Mouse (Mus musculus) intestine, embryonic 16.5 days (tissue): Measurements from ENCODE around the gene Sin3a. TPM values are rescaled to one million over a fixed set of nuclear protein-coding genes. Genes with fewer than 3 reads are reported as not detected.
A peak's percentile ranks its signal among the peaks of the same experiment; 100 is the strongest.

Experiments
- ATAC-seq: fragments of 200-750 bp; cut with Nextera tagmentation; 2 replicates; pipeline ENCODE4 v1.8.0; 2017; ENCODE audit warnings: moderate TSS enrichment, moderate library complexity
- H3K27ac ChIP-seq: fragments of 300-500 bp; sonication (generic); 2 replicates; pipeline ENCODE4 v1.5.1; 2014; ENCODE audit warnings: mild to moderate bottlenecking, low read length
- H3K27me3 ChIP-seq: fragments of 300-500 bp; sonication (generic); replicated peaks from 2 replicates; pipeline ENCODE4 v1.6.1; 2014; ENCODE audit warnings: low read length, control low read depth, mixed read lengths; ENCODE audit not compliant: control insufficient read depth, insufficient read depth
- H3K36me3 ChIP-seq: fragments of 300-500 bp; sonication (generic); 2 replicates; pipeline ENCODE4 v1.6.1; 2014; ENCODE audit warnings: low read length, control low read depth; ENCODE audit not compliant: control insufficient read depth, insufficient read depth
- H3K4me1 ChIP-seq: fragments of 300-500 bp; sonication (generic); 2 replicates; pipeline ENCODE4 v1.6.1; 2014; ENCODE audit warnings: low read length, control low read depth, mixed read lengths; ENCODE audit not compliant: control insufficient read depth, insufficient read depth
- H3K4me2 ChIP-seq: fragments of 300-500 bp; sonication (generic); 2 replicates; pipeline ENCODE4 v1.6.1; 2014; ENCODE audit warnings: low read depth, low read length, control low read depth
- H3K4me3 ChIP-seq: fragments of 300-500 bp; sonication (generic); 2 replicates; pipeline ENCODE4 v1.5.1; 2014; ENCODE audit warnings: mild to moderate bottlenecking, low read length
- H3K9ac ChIP-seq: fragments of 300-500 bp; sonication (generic); 2 replicates; pipeline ENCODE4 v1.6.1; 2014; ENCODE audit warnings: low read depth, low read length
- H3K9me3 ChIP-seq: fragments of 300-500 bp; sonication (generic); 2 replicates; pipeline ENCODE4 v1.6.1; 2016; ENCODE audit warnings: low read length, control low read depth; ENCODE audit not compliant: control insufficient read depth
- WGBS: fragments of 180-500 bp; shearing (Covaris S2); extraction: QIAGEN DNeasy Blood & Tissue Kit; methylation state at CpG from one replicate; pipeline ENCODE4 v1.1.7; 2014; 5-methylcytosine and 5-hydroxymethylcytosine counted together
- polyA plus RNA-seq: library from polyadenylated mRNA; unstranded; fragments of >200 nt; fragmentation: Nextera tagmentation; extraction: Ambion mirVana; gene quantifications from 2 replicates; pipeline ENCODE4 v1.2.1, GENCODE M21; 2015

The Sin3a gene
- polyA plus RNA-seq, 1 experiment from 2014 or later, result 22.4 TPM

- Histone ChIP-seq H3K4me3 (peak within 1 kb of the TSS; percentile 58), H3K36me3 (no peaks in the 10 kb centered on the region; the same call in 1 of the 2 replicates), H3K9me3 (no peaks in the 10 kb centered on the region), H3K27ac (no peak within 1 kb of the TSS), H3K4me1 (peaks cover 7% of the 10 kb centered on the region), H3K27me3 (no peaks in the 10 kb centered on the region), H3K9ac (peak within 1 kb of the TSS; percentile 68), H3K4me2 (peak within 1 kb of the TSS; percentile 81)
- ATAC-seq, result peak; percentile 87
- whole genome bisulfite sequencing, result 0% methylated on average over 24 of the region's 24 CpGs
These were observed 86.2 kb downstream of the Sin3a start, which contains the start of gene Commd4 for GRCm38 (mm10) chr9:57158013-57158470. TSS of gene Commd4 (minus strand) at chr9:57158331.

GRCm38 (mm10) chr9:57158506-57158905 lies 86.7 kb downstream of the Sin3a start:
- Histone ChIP-seq H3K27ac (no peak overlapping the region), H3K4me1 (peaks cover 7% of the 10 kb centered on the region), H3K27me3 (no peaks in the 10 kb centered on the region), H3K9me3 (no peaks in the 10 kb centered on the region), H3K4me2 (peak overlapping the region; percentile 81), H3K4me3 (peak overlapping the region; percentile 58), H3K36me3 (no peaks in the 10 kb centered on the region; the same call in 1 of the 2 replicates), H3K9ac (peak overlapping the region; percentile 68)
- peak; percentile 27; the same call in 1 of the 2 replicates for ATAC-seq
- WGBS, result 35% methylated on average over 11 of the region's 11 CpGs

GRCm38 (mm10) chr9:57162496-57162895 lies 90.7 kb downstream of the Sin3a start:
- Histone ChIP-seq H3K4me3 (no peak overlapping the region), H3K9ac (no peak overlapping the region), H3K36me3 (no peaks in the 10 kb centered on the region), H3K4me1 (peaks cover under 1% of the 10 kb centered on the region; the same call in 1 of the 2 replicates), H3K27ac (no peak overlapping the region), H3K27me3 (no peaks in the 10 kb centered on the region), H3K9me3 (no peaks in the 10 kb centered on the region), H3K4me2 (no peak overlapping the region)
- ATAC-seq, result no peak
- 11% methylated on average over 3 of the region's 3 CpGs for WGBS

GRCm38 (mm10) chr9:57163137-57163536 lies 91.3 kb downstream of the Sin3a start:
- H3K9me3 ChIP-seq, result no peaks in the 10 kb centered on the region
- H3K36me3 ChIP-seq, result no peaks in the 10 kb centered on the region
- H3K27ac ChIP-seq, result no peak overlapping the region
- H3K9ac ChIP-seq, result no peak overlapping the region
- ATAC-seq, result no peak
- H3K27me3 ChIP-seq, result no peaks in the 10 kb centered on the region
- H3K4me2 ChIP-seq, result no peak overlapping the region
- no peak overlapping the region for H3K4me3 ChIP-seq
- no peaks in the 10 kb centered on the region for H3K4me1 ChIP-seq
- 52% methylated on average over 2 of the region's 2 CpGs for WGBS

- H3K4me2 ChIP-seq, result no peak overlapping the region
- no peaks in the 10 kb centered on the region for H3K4me1 ChIP-seq
- no peak overlapping the region for H3K4me3 ChIP-seq
- no peaks in the 10 kb centered on the region for H3K36me3 ChIP-seq
- H3K27me3 ChIP-seq, result no peaks in the 10 kb centered on the region
- no peak for ATAC-seq
- no peak overlapping the region for H3K27ac ChIP-seq
- 94% methylated on average over 2 of the region's 2 CpGs for WGBS
- no peak overlapping the region for H3K9ac ChIP-seq
- no peaks in the 10 kb centered on the region for H3K9me3 ChIP-seq
These were observed 94.3 kb downstream of the Sin3a start for GRCm38 (mm10) chr9:57166173-57166572.

GRCm38 (mm10) chr9:57168411-57168810 lies 96.6 kb downstream of the Sin3a start:
- Histone ChIP-seq H3K27ac (no peak overlapping the region), H3K4me2 (no peak overlapping the region), H3K27me3 (no peaks in the 10 kb centered on the region), H3K36me3 (no peaks in the 10 kb centered on the region), H3K4me1 (no peaks in the 10 kb centered on the region), H3K9ac (no peak overlapping the region), H3K9me3 (no peaks in the 10 kb centered on the region), H3K4me3 (no peak overlapping the region)
- ATAC-seq, result no peak
- 79% methylated on average over 5 of the region's 5 CpGs for WGBS

Other genes starting within 250 kb of the Sin3a start
- 1.4 and 1.5 TPM in 2 replicates for gene Odf3l1, start 207.4 kb upstream of the Sin3a start, polyA plus RNA-seq
- gene Cspg4, start 207.0 kb upstream of the Sin3a start, polyA plus RNA-seq, result 17.4 and 18.2 TPM in 2 replicates
- 4.8 and 5.2 TPM in 2 replicates for gene Snx33, start 143.7 kb upstream of the Sin3a start, polyA plus RNA-seq
- gene Imp3, start 134.6 kb upstream of the Sin3a start, polyA plus RNA-seq, result 60.9 and 67.2 TPM in 2 replicates
- gene Snupn, start 121.2 kb upstream of the Sin3a start, polyA plus RNA-seq, result 12.3 and 12.4 TPM in 2 replicates
- 8.0 and 8.7 TPM in 2 replicates for gene Ptpn9, start 77.1 kb upstream of the Sin3a start, polyA plus RNA-seq
- 45.4 and 52.7 TPM in 2 replicates for gene Man2c1, start 58.6 kb downstream of the Sin3a start, polyA plus RNA-seq
- gene Neil1, start 76.3 kb downstream of the Sin3a start, polyA plus RNA-seq, result 8.6 TPM in 2 replicates
- gene Commd4, start 86.3 kb downstream of the Sin3a start, polyA plus RNA-seq, result 111 and 120 TPM in 2 replicates
- not detected in 2 replicates for gene Trcg1, start 164.5 kb downstream of the Sin3a start, polyA plus RNA-seq
- gene 1700017B05Rik, start 190.6 kb downstream of the Sin3a start, polyA plus RNA-seq, result 23.8 and 25.5 TPM in 2 replicates